In genomic region chr6:87849780-87850154, GRCm38 (mm10) we compare ENCODE assay signal across 8 mouse cellular contexts. TPM values are rescaled to one million over a fixed set of nuclear protein-coding genes. Genes with fewer than 3 reads are reported as not detected.
A peak's percentile ranks its signal among the peaks of the same experiment; 100 is the strongest.
DNase-seq lines count a peak whose midpoint lies in the region; ATAC-seq and TF ChIP-seq lines count a peak whose summit lies in the region.

No protein-coding gene starts in this region.

- 0% methylated on average over 8 of the region's 8 CpGs for WGBS in lung, postnatal 0 days
- 0% methylated on average over 8 of the region's 8 CpGs for WGBS in intestine, embryonic 14.5 days
- 0% methylated on average over 8 of the region's 8 CpGs for WGBS in midbrain, embryonic 16.5 days

- H3K36me3 ChIP-seq in lung, postnatal 0 days (ENCODE audit: insufficient read depth, low read length): peaks cover 7% of the 10 kb centered on the region; the same call in 1 of the 2 replicates
- H3K36me3 ChIP-seq in intestine, embryonic 14.5 days (ENCODE audit: control insufficient read depth, insufficient read depth, low read length): peaks cover 32% of the 10 kb centered on the region
- peaks cover 6% of the 10 kb centered on the region for H3K36me3 ChIP-seq in midbrain, embryonic 16.5 days (ENCODE audit: control insufficient read depth, insufficient read depth, low read length)

- no peak for TF ChIP-seq EP300 in lung, postnatal 0 days (IDR thresholded peaks at IDR 0.05)

- peak overlapping the region; percentile 99 for H3K9ac ChIP-seq in lung, postnatal 0 days (replicated peaks; ENCODE audit: low read depth)
- H3K9ac ChIP-seq in intestine, embryonic 14.5 days (ENCODE audit: low read length): peak overlapping the region; percentile 99
- peak overlapping the region; percentile 99 for H3K9ac ChIP-seq in midbrain, embryonic 16.5 days (ENCODE audit: low read depth, low read length)

- peaks cover 7% of the 10 kb centered on the region for H3K4me1 ChIP-seq in lung, postnatal 0 days (ENCODE audit: insufficient read depth, low read depth, low read length)
- peaks cover 17% of the 10 kb centered on the region for H3K4me1 ChIP-seq in intestine, embryonic 14.5 days (replicated peaks; ENCODE audit: control insufficient read depth, insufficient read depth, low read length)
- H3K4me1 ChIP-seq in midbrain, embryonic 16.5 days (ENCODE audit: control insufficient read depth, insufficient read depth, low read length): peaks cover 29% of the 10 kb centered on the region

- ATAC-seq in lung, postnatal 0 days: no peak
- ATAC-seq in intestine, embryonic 14.5 days (replicated peaks; ENCODE audit: low FRiP score, low TSS enrichment, low read depth): no peak
- ATAC-seq in midbrain, embryonic 16.5 days: no peak

- H3K4me2 ChIP-seq in lung, postnatal 0 days (replicated peaks; ENCODE audit: low read depth, low read length): peak overlapping the region; percentile 69
- H3K4me2 ChIP-seq in intestine, embryonic 14.5 days (ENCODE audit: low read length): peak overlapping the region; percentile 92
- peak overlapping the region; percentile 96 for H3K4me2 ChIP-seq in midbrain, embryonic 16.5 days (ENCODE audit: low read length)

- H3K9me3 ChIP-seq in lung, postnatal 0 days (ENCODE audit: low read length): no peaks in the 10 kb centered on the region
- no peaks in the 10 kb centered on the region for H3K9me3 ChIP-seq in intestine, embryonic 14.5 days (ENCODE audit: control insufficient read depth, low read length)
- H3K9me3 ChIP-seq in midbrain, embryonic 16.5 days (replicated peaks; ENCODE audit: control insufficient read depth, low read length, poor library complexity, severe bottlenecking): no peaks in the 10 kb centered on the region

- TF ChIP-seq CTCF in lung, postnatal 0 days (IDR thresholded peaks at IDR 0.05): no peak

- no peaks in the 10 kb centered on the region for H3K27me3 ChIP-seq in lung, postnatal 0 days (replicated peaks; ENCODE audit: insufficient read depth, low read length)
- H3K27me3 ChIP-seq in intestine, embryonic 14.5 days (replicated peaks; ENCODE audit: control insufficient read depth, insufficient read depth, low read length): no peaks in the 10 kb centered on the region
- no peaks in the 10 kb centered on the region; the same call in 1 of the 2 replicates for H3K27me3 ChIP-seq in midbrain, embryonic 16.5 days (ENCODE audit: control insufficient read depth, insufficient read depth, low read depth, low read length)

- intact Hi-C loops in gastrocnemius, postnatal 36 days (cut with DNase I): no loop called here
- intact Hi-C loops in gastrocnemius, postnatal 14 days (cut with DNase I; ENCODE audit: low total_unique reads): no loop called here

- H3K4me3 ChIP-seq in lung, postnatal 0 days (ENCODE audit: low read depth, low read length): peak overlapping the region; percentile 88
- H3K4me3 ChIP-seq in intestine, embryonic 14.5 days (ENCODE audit: low read depth, low read length): peak overlapping the region; percentile 100
- peak overlapping the region; percentile 100 for H3K4me3 ChIP-seq in midbrain, embryonic 16.5 days (ENCODE audit: low read depth, low read length)

- peak; percentile 40 for DNase-seq in lung, postnatal 0 days (ENCODE audit: low spot score)
- no peak for DNase-seq in lung, adult 18-20 months
- DNase-seq in embryo, embryonic 10.5 days (ENCODE audit: low spot score): peak; percentile 71
- no peak for DNase-seq in intestine, embryonic 14.5 days (ENCODE audit: low spot score)
- DNase-seq in gastrocnemius, postnatal 36 days: no peak
- no peak for DNase-seq in gastrocnemius, postnatal 14 days
- DNase-seq in urinary bladder, postnatal 10 days (ENCODE audit: low spot score): no peak

- peak overlapping the region; percentile 97 for H3K27ac ChIP-seq in lung, postnatal 0 days (ENCODE audit: low read length)
- H3K27ac ChIP-seq in intestine, embryonic 14.5 days (ENCODE audit: low read depth): peak overlapping the region; percentile 95
- H3K27ac ChIP-seq in midbrain, embryonic 16.5 days (ENCODE audit: low read length): no peak overlapping the region

RNA-seq across cellular contexts. Expression of gene Cnbp, which starts 1.1 kb away (rescaled TPM):
- polyA plus RNA-seq in lung, postnatal 0 days (2015; fragmentation: Nextera tagmentation; extraction: Ambion mirVana): 565 and 604 TPM in 2 replicates
- 1,199 and 1,261 TPM in 2 replicates for polyA plus RNA-seq in intestine, embryonic 14.5 days (2014; fragmentation: Nextera tagmentation; extraction: Ambion mirVana)
- 484 and 498 TPM in 2 replicates for polyA plus RNA-seq in midbrain, embryonic 16.5 days (2015; fragmentation: Nextera tagmentation; extraction: Ambion mirVana)
- total RNA-seq in gastrocnemius, postnatal 36 days (2021): 100 to 1,000 TPM; 448 to 458 TPM
- total RNA-seq in gastrocnemius, postnatal 14 days (2021): 100 to 1,000 TPM; 452 to 474 TPM

RNA-seq across cellular contexts. Expression of gene Isy1, which starts 11.2 kb away (rescaled TPM):
- polyA plus RNA-seq in lung, postnatal 0 days (2015; fragmentation: Nextera tagmentation; extraction: Ambion mirVana): 21.4 and 24.1 TPM in 2 replicates
- 51.0 and 52.3 TPM in 2 replicates for polyA plus RNA-seq in intestine, embryonic 14.5 days (2014; fragmentation: Nextera tagmentation; extraction: Ambion mirVana)
- polyA plus RNA-seq in midbrain, embryonic 16.5 days (2015; fragmentation: Nextera tagmentation; extraction: Ambion mirVana): 26.2 and 27.5 TPM in 2 replicates
- total RNA-seq in gastrocnemius, postnatal 36 days (2021): 10 to 100 TPM; 13.9 to 19.1 TPM
- 10 to 100 TPM; 18.2 to 18.6 TPM for total RNA-seq in gastrocnemius, postnatal 14 days (2021)

RNA-seq across cellular contexts. Expression of gene Gm45140, which starts 14.2 kb away (rescaled TPM):
- polyA plus RNA-seq in lung, postnatal 0 days (2015; fragmentation: Nextera tagmentation; extraction: Ambion mirVana): 0.73 and 0.94 TPM in 2 replicates
- 2.6 and 3.7 TPM in 2 replicates for polyA plus RNA-seq in intestine, embryonic 14.5 days (2014; fragmentation: Nextera tagmentation; extraction: Ambion mirVana)
- 2.5 and 4.0 TPM in 2 replicates for polyA plus RNA-seq in midbrain, embryonic 16.5 days (2015; fragmentation: Nextera tagmentation; extraction: Ambion mirVana)
- 1 to 10 TPM in 1 of 2 experiments, not detected in 1; 2.0 TPM for total RNA-seq in gastrocnemius, postnatal 36 days (2021)
- 1 to 10 TPM in 1 of 2 experiments, under 1 TPM in 1; 0.89 to 1.5 TPM for total RNA-seq in gastrocnemius, postnatal 14 days (2021)

RNA-seq across cellular contexts. Expression of gene Rab43, which starts 37.8 kb away (rescaled TPM):
- 13.5 and 15.1 TPM in 2 replicates for polyA plus RNA-seq in lung, postnatal 0 days (2015; fragmentation: Nextera tagmentation; extraction: Ambion mirVana)
- polyA plus RNA-seq in intestine, embryonic 14.5 days (2014; fragmentation: Nextera tagmentation; extraction: Ambion mirVana): 9.8 and 11.7 TPM in 2 replicates
- polyA plus RNA-seq in midbrain, embryonic 16.5 days (2015; fragmentation: Nextera tagmentation; extraction: Ambion mirVana): 9.7 and 11.0 TPM in 2 replicates
- 1 to 10 TPM; 5.1 to 5.2 TPM for total RNA-seq in gastrocnemius, postnatal 36 days (2021)
- total RNA-seq in gastrocnemius, postnatal 14 days (2021): 10 to 100 TPM in 1 of 2 experiments, 1 to 10 TPM in 1; 7.9 to 13.2 TPM

RNA-seq across cellular contexts. Expression of gene Copg1, which starts 37.8 kb away (rescaled TPM):
- polyA plus RNA-seq in lung, postnatal 0 days (2015; fragmentation: Nextera tagmentation; extraction: Ambion mirVana): 72.2 and 75.4 TPM in 2 replicates
- 170 and 172 TPM in 2 replicates for polyA plus RNA-seq in intestine, embryonic 14.5 days (2014; fragmentation: Nextera tagmentation; extraction: Ambion mirVana)
- polyA plus RNA-seq in midbrain, embryonic 16.5 days (2015; fragmentation: Nextera tagmentation; extraction: Ambion mirVana): 198 and 203 TPM in 2 replicates
- total RNA-seq in gastrocnemius, postnatal 36 days (2021): 10 to 100 TPM; 28.6 to 28.7 TPM
- total RNA-seq in gastrocnemius, postnatal 14 days (2021): 10 to 100 TPM; 39.1 to 44.7 TPM

Comparison
In these comparisons a context has a peak if more than half of its experiments do, and no peak if none do; other contexts are left out.
1. DNase-seq: peak in lung, postnatal 0 days (single experiment) and embryo, embryonic 10.5 days (single experiment); none in lung, adult 18-20 months (0 of 2), intestine, embryonic 14.5 days (single experiment), gastrocnemius, postnatal 36 days (0 of 2), gastrocnemius, postnatal 14 days (single experiment) and urinary bladder, postnatal 10 days (single experiment).
2. Peak in every context shown above with its lines, with median percentiles within 50 percentile points of each other: H3K4me2 ChIP-seq, H3K4me3 ChIP-seq and H3K9ac ChIP-seq.